Mouse (Mus musculus): ENCODE measurements around the gene Cdiptos. TPM values are rescaled to one million over a fixed set of nuclear protein-coding genes. Genes with fewer than 3 reads are reported as not detected.

The Cdiptos gene
- under 1 TPM in 1 of 2 experiments, not detected in 1; 0.25 TPM for total RNA-seq (2021)

GRCm38 (mm10) chr7:126975950-126976866, at the start of gene Cdiptos:
TSS of gene Cdiptos (minus strand) at chr7:126976098.
- peak; percentile 88 for DNase-seq (ENCODE audit: low spot score)
- intact Hi-C loops (cut with DNase I): loop anchor here (2.0 kb wide), 1 partner anchor 39 kb away; the partner anchor contains the start of gene Mvp

- peak; percentile 65 for DNase-seq (ENCODE audit: low spot score)
- intact Hi-C loops (cut with DNase I): loop anchor here (5.0 kb wide), 1 partner anchor 203 kb away; no protein-coding TSS in a partner anchor
Measured at GRCm38 (mm10) chr7:127024755-127025555, 49.1 kb upstream of the Cdiptos start.

GRCm38 (mm10) chr7:127023896-127024690, 48.2 kb upstream of the Cdiptos start:
- no peak for DNase-seq (ENCODE audit: low spot score)
- intact Hi-C loops (cut with DNase I): no loop called here

- intact Hi-C loops (cut with DNase I): no loop called here
- DNase-seq (ENCODE audit: low spot score): no peak
Measured at GRCm38 (mm10) chr7:127023272-127023691, 47.4 kb upstream of the Cdiptos start.

- no peak for DNase-seq (ENCODE audit: low spot score)
- intact Hi-C loops (cut with DNase I): no loop called here
Measured at GRCm38 (mm10) chr7:127022528-127023271, 46.8 kb upstream of the Cdiptos start.

- intact Hi-C loops (cut with DNase I): no loop called here
- no peak for DNase-seq (ENCODE audit: low spot score)
Measured at GRCm38 (mm10) chr7:127021563-127022527, 45.9 kb upstream of the Cdiptos start.

- intact Hi-C loops (cut with DNase I): no loop called here
- DNase-seq (ENCODE audit: low spot score): peak; percentile 36
Measured at GRCm38 (mm10) chr7:127020901-127021562, 45.1 kb upstream of the Cdiptos start, which contains the start of the genes Gm42742 and Prrt2. TSS of gene Gm42742 (minus strand) at chr7:127021097. TSS of gene Prrt2 (minus strand) at chr7:127021211.

- intact Hi-C loops (cut with DNase I): no loop called here
- DNase-seq (ENCODE audit: low spot score): no peak
Measured at GRCm38 (mm10) chr7:127020491-127020890, 44.6 kb upstream of the Cdiptos start.

- intact Hi-C loops (cut with DNase I): no loop called here
Measured at GRCm38 (mm10) chr7:127020031-127020430, 44.1 kb upstream of the Cdiptos start.

GRCm38 (mm10) chr7:127019306-127019960, 43.5 kb upstream of the Cdiptos start:
- DNase-seq (ENCODE audit: low spot score): no peak
- intact Hi-C loops (cut with DNase I): no loop called here

More at GRCm38 (mm10) chr7:127020031-127020430, 44.1 kb upstream of the Cdiptos start:
- DNase-seq (ENCODE audit: low spot score): no peak

GRCm38 (mm10) chr7:127018416-127019305, 42.8 kb upstream of the Cdiptos start:
- intact Hi-C loops (cut with DNase I): no loop called here
- no peak for DNase-seq (ENCODE audit: low spot score)

GRCm38 (mm10) chr7:127017950-127018345, 42.0 kb upstream of the Cdiptos start:
- intact Hi-C loops (cut with DNase I): no loop called here
- DNase-seq (ENCODE audit: low spot score): no peak

GRCm38 (mm10) chr7:127016971-127017949, 41.4 kb upstream of the Cdiptos start, which contains the start of gene Pagr1a:
TSS of gene Pagr1a (minus strand) at chr7:127017352.
- peak; percentile 94 for DNase-seq (ENCODE audit: low spot score)
- intact Hi-C loops (cut with DNase I): no loop called here

- no peak for DNase-seq (ENCODE audit: low spot score)
- intact Hi-C loops (cut with DNase I): no loop called here
Measured at GRCm38 (mm10) chr7:127016486-127016938, 40.6 kb upstream of the Cdiptos start.

GRCm38 (mm10) chr7:127016481-127016485, 40.4 kb upstream of the Cdiptos start, which contains the start of gene Pagr1b:
TSS of gene Pagr1b (minus strand) at chr7:127016484.
- intact Hi-C loops (cut with DNase I): no loop called here
- no peak for DNase-seq (ENCODE audit: low spot score)
